Mouse (Mus musculus): ENCODE data around the gene Morn3. TPM values are rescaled to one million over a fixed set of nuclear protein-coding genes. Genes with fewer than 3 reads are reported as not detected.

Morn3 gene
- 0.45 TPM in 1 of 2 replicates, not detected in the other for polyA plus RNA-seq (2015; fragmentation: Nextera tagmentation; extraction: Ambion mirVana)

DNA sequence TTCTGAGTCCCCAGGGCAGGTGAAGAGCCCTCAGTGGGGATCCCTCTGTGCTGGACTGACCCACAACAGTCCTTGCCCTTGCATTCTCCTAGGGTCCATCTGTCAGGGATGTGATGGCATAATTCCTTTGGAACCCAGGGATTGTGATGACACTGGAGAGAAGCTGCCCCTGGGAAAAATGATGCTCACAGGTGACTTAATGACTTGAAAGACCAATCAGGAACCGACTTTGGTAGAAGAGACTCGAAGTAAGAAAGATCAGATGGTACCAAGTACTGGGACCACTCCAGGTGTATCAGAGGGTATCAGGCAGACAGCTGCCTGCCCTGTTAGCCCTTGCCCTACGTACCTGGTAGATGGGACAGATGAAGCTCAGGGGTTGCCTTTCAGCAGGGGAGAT lies at the start of gene Morn3:
TSS of gene Morn3 (minus strand) at position 101 of the 400 bp plus-strand sequence.
- H3K27ac ChIP-seq: no peak within 1 kb of the TSS
- no peak within 1 kb of the TSS for H3K4me3 ChIP-seq (replicated peaks)
- H3K9ac ChIP-seq: no peak within 1 kb of the TSS
- no peaks in the 10 kb centered on the region for H3K36me3 ChIP-seq
- 87% methylated on average over 3 of the region's 3 CpGs for WGBS
- no peaks in the 10 kb centered on the region for H3K9me3 ChIP-seq
- no peak for ATAC-seq
- no peak within 1 kb of the TSS for H3K4me2 ChIP-seq (replicated peaks)
- peaks cover 4% of the 10 kb centered on the region; the same call in 1 of the 2 replicates for H3K4me1 ChIP-seq (replicated peaks)
- no peaks in the 10 kb centered on the region for H3K27me3 ChIP-seq (replicated peaks)

DNA sequence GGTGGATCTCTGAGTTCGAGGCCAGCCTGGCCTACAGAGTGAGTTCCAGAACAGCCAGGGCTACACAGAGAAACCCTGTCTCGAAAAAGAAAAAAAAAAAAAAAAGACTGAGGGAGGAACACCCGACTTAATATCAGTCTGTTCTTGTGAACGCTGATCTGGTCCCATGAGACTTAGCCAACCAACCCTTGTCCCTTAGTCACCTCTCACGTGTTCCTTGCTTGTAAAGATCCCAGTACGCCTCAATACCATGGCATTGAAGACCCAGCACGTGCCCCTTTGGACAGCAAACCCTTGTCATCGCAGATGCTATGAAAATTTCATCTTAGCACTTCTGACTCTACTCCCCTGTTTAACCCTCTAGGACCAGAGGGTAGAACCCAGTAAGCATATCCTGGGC lies 49.5 kb upstream of the Morn3 start:
- H3K4me1 ChIP-seq (replicated peaks): no peaks in the 10 kb centered on the region

DNA sequence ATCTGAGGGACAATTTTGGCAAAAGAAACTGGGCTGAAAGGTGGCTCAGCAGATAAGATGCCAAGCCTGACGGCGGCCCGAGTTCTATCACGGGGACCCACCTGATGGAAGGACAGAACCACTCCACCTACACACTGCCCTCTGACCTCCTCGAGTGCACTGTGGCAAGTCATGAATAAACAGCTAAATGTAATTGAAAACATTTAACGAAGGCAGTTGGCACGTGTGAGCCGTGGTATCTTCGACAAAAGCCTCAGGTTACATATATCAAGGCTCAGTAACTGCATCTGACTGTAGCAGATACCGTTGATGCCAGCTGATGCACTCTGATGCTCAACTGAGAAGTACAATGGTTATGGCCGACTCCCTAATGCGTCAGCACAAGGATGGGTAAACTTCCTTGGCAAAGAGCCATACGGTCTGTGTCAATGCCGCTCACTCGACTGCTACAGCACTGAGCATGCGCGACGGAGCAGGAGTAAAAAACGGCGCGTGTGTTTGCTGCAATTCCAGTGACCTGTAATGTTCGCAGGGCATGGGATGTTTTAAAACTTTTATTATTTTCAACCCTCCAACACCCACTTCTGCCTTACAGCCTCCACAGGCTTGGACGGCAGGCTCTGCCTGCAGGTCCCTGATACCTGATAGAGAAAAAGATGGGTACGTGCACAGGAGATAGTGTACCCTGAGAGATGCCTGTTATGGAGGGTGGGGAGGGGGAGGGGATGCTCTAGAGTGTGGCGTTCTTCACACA lies 47.6 kb upstream of the Morn3 start:
- no peaks in the 10 kb centered on the region for H3K27me3 ChIP-seq (replicated peaks)
- ATAC-seq: peak; percentile 68; the same call in 1 of the 2 replicates
- H3K4me2 ChIP-seq (replicated peaks): no peak overlapping the region
- H3K4me3 ChIP-seq (replicated peaks): no peak overlapping the region
- no peaks in the 10 kb centered on the region for H3K4me1 ChIP-seq (replicated peaks)
- no peaks in the 10 kb centered on the region for H3K9me3 ChIP-seq
- no peak overlapping the region for H3K27ac ChIP-seq
- no peak overlapping the region for H3K9ac ChIP-seq
- H3K36me3 ChIP-seq: no peaks in the 10 kb centered on the region
- WGBS: 74% methylated on average over 25 of the region's 25 CpGs

More for the DNA sequence above, 49.5 kb upstream of the Morn3 start:
- Histone ChIP-seq H3K9me3 (no peaks in the 10 kb centered on the region), H3K36me3 (no peaks in the 10 kb centered on the region), H3K4me3 (replicated peaks) (no peak overlapping the region), H3K27ac (no peak overlapping the region), H3K9ac (no peak overlapping the region), H3K4me2 (replicated peaks) (no peak overlapping the region), H3K27me3 (replicated peaks) (no peaks in the 10 kb centered on the region)
- 88% methylated on average over 8 of the region's 8 CpGs for WGBS
- no peak for ATAC-seq

DNA sequence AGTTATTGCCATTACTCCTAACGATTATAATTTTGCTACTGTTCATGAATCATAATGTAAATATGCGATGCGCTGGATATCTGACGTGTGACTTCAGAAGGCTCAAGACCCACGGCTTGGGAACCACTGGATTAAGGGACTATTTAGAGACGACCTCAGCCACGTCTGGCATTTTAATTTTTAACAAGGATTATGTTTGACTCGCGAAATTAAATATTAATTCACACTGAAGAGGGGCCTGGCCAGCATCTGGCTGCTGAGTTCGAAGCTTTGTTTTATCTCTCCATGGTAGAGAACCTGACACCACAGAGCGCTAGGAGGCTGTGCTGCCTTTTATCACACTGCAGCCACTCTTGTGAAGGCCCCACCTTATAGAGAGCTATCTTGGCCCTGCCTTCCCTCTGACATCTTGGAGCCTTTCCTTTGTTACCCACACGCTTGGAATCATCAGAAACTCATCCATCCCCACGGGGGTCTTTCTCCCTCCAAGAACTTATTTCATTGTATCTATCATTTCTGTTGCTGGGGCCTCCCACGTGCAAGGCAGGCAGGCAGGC lies 46.3 kb upstream of the Morn3 start:
- WGBS: 64% methylated on average over 14 of the region's 14 CpGs
- peak; percentile 56; the same call in 1 of the 2 replicates for ATAC-seq

DNA sequence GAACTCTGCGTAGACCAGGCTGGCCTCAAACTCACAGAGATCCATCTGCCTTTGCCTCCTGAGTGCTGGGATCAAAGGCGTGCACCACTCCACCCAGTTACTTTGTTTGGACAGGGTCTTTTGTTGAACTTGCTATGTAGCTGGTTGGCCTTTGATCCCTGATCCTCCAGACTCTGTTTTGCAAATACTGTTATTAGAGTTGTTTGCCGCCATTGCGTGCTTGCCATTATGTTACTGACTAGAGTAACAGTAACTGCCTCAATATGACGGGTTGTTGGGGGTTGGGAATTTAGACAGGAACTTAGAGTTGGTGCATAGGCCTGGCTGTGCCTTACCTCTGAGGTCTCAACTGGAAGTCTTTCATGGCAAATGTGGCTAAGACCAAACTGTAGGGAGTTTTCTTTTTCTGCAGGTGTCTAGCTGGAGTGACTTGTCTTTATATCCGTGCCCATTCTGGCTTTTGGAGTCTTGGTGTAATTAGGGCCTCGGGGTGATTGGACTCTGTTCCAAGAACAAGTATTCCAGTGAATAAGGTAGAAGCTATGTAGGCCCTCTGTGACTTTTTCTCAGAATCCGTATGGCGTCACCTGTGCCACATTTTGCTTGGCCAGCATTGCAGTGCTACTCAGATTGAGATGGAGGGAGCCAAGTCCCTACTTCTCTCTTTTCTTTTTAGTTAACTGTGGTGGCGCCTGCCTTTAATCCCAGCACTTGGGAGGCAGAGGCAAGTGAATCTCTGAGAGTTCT lies 43.9 kb upstream of the Morn3 start:
- Histone ChIP-seq H3K4me2 (replicated peaks) (no peak overlapping the region), H3K4me3 (replicated peaks) (no peak overlapping the region), H3K27ac (no peak overlapping the region), H3K9me3 (no peaks in the 10 kb centered on the region), H3K27me3 (replicated peaks) (no peaks in the 10 kb centered on the region), H3K36me3 (no peaks in the 10 kb centered on the region), H3K4me1 (replicated peaks) (no peaks in the 10 kb centered on the region), H3K9ac (no peak overlapping the region)
- ATAC-seq: no peak
- WGBS: 85% methylated on average over 10 of the region's 10 CpGs

More for the DNA sequence above, 46.3 kb upstream of the Morn3 start:
- H3K4me2 ChIP-seq (replicated peaks): no peak overlapping the region
- no peaks in the 10 kb centered on the region for H3K36me3 ChIP-seq
- no peaks in the 10 kb centered on the region for H3K4me1 ChIP-seq (replicated peaks)
- H3K9me3 ChIP-seq: no peaks in the 10 kb centered on the region
- H3K9ac ChIP-seq: no peak overlapping the region
- H3K27ac ChIP-seq: no peak overlapping the region
- no peak overlapping the region for H3K4me3 ChIP-seq (replicated peaks)
- H3K27me3 ChIP-seq (replicated peaks): no peaks in the 10 kb centered on the region

DNA sequence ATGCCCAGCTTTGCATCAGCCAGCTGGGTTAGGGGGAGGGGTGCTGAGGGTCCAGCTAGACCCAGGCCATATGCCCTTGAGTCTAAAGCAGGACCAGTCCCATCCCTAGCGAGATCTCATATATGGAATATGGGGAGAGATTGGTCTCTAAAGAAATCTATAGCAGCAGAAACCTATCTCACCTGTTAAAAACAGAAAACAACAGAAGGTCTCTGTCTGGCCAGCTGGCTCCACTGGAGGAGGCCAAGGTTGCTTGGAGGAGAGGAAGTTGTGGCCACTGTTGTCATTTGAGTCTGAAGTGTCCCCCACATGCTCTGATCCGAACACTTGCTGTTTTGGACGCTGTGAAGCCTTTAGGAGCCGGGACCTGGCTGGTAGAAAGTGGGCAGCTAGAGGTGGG lies 42.0 kb upstream of the Morn3 start:
- Histone ChIP-seq H3K4me2 (replicated peaks) (no peak overlapping the region), H3K27me3 (replicated peaks) (no peaks in the 10 kb centered on the region), H3K9me3 (no peaks in the 10 kb centered on the region), H3K9ac (no peak overlapping the region), H3K4me1 (replicated peaks) (no peaks in the 10 kb centered on the region), H3K4me3 (replicated peaks) (no peak overlapping the region), H3K36me3 (no peaks in the 10 kb centered on the region), H3K27ac (no peak overlapping the region)
- 94% methylated on average over 4 of the region's 4 CpGs for WGBS
- ATAC-seq: no peak

DNA sequence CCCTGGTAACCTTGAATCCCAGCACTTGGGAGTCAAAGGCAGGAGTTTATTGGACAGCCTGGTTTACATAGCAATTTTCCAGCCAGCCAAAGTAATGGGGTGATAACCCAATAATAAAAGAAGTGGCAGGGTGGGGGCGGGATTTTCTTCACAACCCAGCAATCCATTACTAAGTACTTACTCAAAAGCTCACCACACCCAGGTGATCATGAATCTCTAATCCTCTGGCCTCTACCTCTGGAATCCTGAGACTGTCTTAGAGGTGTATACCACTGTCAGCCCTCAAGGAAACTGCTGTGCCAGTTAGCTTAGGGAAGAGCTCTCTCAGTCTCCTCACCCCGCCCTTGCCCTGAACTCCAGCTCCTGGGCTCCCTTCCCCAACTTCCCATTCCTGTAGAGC lies 39.7 kb upstream of the Morn3 start:
- no peak for ATAC-seq
- Histone ChIP-seq H3K27ac (no peak overlapping the region), H3K36me3 (no peaks in the 10 kb centered on the region), H3K9me3 (no peaks in the 10 kb centered on the region), H3K9ac (no peak overlapping the region), H3K4me2 (replicated peaks) (no peak overlapping the region), H3K4me3 (replicated peaks) (no peak overlapping the region), H3K27me3 (replicated peaks) (no peaks in the 10 kb centered on the region), H3K4me1 (replicated peaks) (no peaks in the 10 kb centered on the region)
- WGBS: 89% methylated on average over 2 of the region's 2 CpGs

DNA sequence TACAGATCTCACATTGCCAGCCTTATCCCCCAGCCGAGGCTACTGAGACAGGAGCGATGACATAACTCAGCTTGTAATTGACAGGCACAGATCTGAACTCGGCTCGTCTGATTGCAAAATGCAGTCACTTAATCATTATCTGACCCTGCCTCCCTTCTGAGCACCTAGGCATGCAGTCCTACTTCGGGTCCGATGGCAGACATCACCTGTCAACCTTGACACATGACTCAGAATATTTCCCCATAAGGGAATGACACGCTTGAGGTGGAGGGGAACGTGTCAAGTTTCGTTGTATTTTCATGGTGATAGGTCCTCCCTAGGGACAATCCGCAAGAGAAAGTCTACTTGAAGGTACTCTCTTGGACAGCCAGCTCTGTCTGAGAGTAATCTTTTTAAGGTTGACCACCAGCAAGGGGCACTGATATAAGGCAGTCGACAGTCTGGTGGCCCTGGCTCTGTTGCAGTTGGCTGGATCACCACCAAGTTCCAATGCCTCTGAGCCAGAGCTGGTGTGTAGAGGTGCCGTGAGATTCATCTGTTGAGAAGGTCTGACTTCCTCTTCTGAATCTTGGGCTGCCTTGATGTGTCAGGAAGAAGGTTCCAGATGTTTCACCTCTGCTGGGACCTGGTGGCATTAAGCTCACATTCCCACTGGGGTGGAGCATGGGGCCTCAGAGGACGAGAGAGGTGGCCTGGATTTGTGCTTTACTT lies 36.7 kb upstream of the Morn3 start:
- no peak overlapping the region for H3K9ac ChIP-seq
- H3K27ac ChIP-seq: no peak overlapping the region
- no peaks in the 10 kb centered on the region for H3K27me3 ChIP-seq (replicated peaks)
- no peaks in the 10 kb centered on the region for H3K4me1 ChIP-seq (replicated peaks)
- ATAC-seq: no peak
- no peak overlapping the region for H3K4me2 ChIP-seq (replicated peaks)
- H3K9me3 ChIP-seq: no peaks in the 10 kb centered on the region
- H3K36me3 ChIP-seq: no peaks in the 10 kb centered on the region
- WGBS: 70% methylated on average over 13 of the region's 13 CpGs
- H3K4me3 ChIP-seq (replicated peaks): no peak overlapping the region

DNA sequence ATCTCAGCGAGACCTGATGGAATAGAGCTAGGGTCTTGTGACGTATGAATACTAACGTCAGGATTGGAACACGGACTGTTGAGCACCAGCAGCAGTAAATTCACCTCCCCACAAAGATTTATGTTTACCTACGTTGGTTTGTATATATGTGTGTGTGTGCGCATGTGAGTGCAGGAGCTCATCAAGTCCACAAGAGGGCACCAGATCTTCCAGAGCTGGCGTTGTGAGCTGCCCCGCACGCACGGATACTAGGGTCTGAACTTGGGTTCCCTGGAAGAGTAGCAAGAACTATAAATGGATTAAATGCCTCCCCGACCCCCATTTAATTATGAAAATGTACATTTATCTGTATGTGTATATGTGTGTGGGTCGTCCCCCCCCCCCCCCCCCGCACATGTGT lies 33.7 kb upstream of the Morn3 start:
- H3K9me3 ChIP-seq: no peaks in the 10 kb centered on the region
- no peak overlapping the region for H3K4me3 ChIP-seq (replicated peaks)
- WGBS: 96% methylated on average over 13 of the region's 13 CpGs
- H3K9ac ChIP-seq: no peak overlapping the region
- no peaks in the 10 kb centered on the region for H3K27me3 ChIP-seq (replicated peaks)
- H3K27ac ChIP-seq: no peak overlapping the region
- H3K4me1 ChIP-seq (replicated peaks): peaks cover 16% of the 10 kb centered on the region
- no peaks in the 10 kb centered on the region for H3K36me3 ChIP-seq
- H3K4me2 ChIP-seq (replicated peaks): no peak overlapping the region
- no peak for ATAC-seq

DNA sequence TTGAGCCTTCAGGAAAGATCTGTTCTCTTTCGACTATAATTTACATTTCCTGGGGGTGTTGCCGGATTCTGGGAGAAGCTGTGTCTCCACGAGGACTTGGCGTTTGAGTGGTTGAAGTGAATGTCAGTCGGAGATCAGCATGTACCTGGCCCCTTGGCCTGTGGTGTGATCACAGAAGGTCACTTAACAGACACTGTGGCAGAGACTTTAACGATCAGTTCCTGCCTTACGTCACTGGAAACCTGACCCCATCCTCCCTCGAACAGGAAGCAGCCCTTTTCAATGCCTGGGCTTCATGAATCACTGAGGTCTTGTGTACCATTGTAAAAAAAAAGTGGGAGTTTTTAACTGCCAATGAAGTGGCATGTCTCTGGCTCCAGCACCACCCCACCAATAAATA lies 33.2 kb upstream of the Morn3 start:
- ATAC-seq: no peak
- Histone ChIP-seq H3K4me3 (replicated peaks) (no peak overlapping the region), H3K9ac (no peak overlapping the region), H3K9me3 (no peaks in the 10 kb centered on the region), H3K4me2 (replicated peaks) (0 out of 2 replicates have a peak overlapping the region, but pooled peaks have one; percentile 9), H3K27me3 (replicated peaks) (no peaks in the 10 kb centered on the region), H3K36me3 (no peaks in the 10 kb centered on the region), H3K27ac (no peak overlapping the region), H3K4me1 (replicated peaks) (peaks cover 18% of the 10 kb centered on the region)
- whole genome bisulfite sequencing: 43% methylated on average over 8 of the region's 8 CpGs

DNA sequence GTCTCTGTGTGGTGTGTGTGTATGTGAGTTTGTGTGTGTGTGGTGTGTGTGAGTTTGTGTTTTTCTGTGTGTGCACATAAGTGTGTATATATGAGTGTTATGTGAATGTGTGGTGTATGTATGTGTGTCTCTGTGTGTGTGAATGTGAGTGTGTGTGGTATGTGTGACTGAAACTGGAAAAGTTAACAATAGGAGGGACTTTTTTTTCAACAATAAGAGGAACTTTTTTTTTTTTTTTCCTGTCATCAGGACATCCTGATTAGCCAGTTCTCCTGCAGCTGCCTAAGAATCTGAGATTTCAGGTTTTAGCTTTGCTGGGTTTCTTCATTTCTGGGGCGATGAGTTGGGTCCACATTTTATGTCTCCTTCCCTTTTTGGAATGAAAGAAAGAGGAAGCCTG lies 32.8 kb upstream of the Morn3 start:
- H3K4me3 ChIP-seq (replicated peaks): no peak overlapping the region
- H3K9ac ChIP-seq: no peak overlapping the region
- WGBS: 59% methylated on average over 1 of the region's 1 CpGs
- no peaks in the 10 kb centered on the region for H3K9me3 ChIP-seq
- H3K36me3 ChIP-seq: no peaks in the 10 kb centered on the region
- no peaks in the 10 kb centered on the region for H3K27me3 ChIP-seq (replicated peaks)
- H3K4me2 ChIP-seq (replicated peaks): no peak overlapping the region
- peaks cover 18% of the 10 kb centered on the region for H3K4me1 ChIP-seq (replicated peaks)
- no peak overlapping the region for H3K27ac ChIP-seq
- no peak for ATAC-seq

Data from intestine, embryonic 15.5 days (tissue).